Mouse (Mus musculus) embryonic facial prominence, embryonic 11.5 days (tissue): ENCODE results near the gene Pxylp1. TPM values are rescaled to one million over a fixed set of nuclear protein-coding genes. Genes with fewer than 3 reads are reported as not detected.

ENCODE experiments used
- ATAC-seq: fragments of 200-750 bp; cut with Nextera tagmentation; replicated peaks from 2 replicates; pipeline ENCODE4 v1.8.0; 2017; ENCODE audit warnings: low read depth; ENCODE audit not compliant: insufficient number of reproducible peaks, low FRiP score, low TSS enrichment
- DNase-seq: peaks from one replicate; pipeline ENCODE4 v3.0.0-alpha.2; 2015; ENCODE audit warnings: low spot score
- H3K27ac ChIP-seq: fragments of 300-500 bp; sonication (generic); replicated peaks from 2 replicates; pipeline ENCODE4 v1.5.1; 2014; ENCODE audit warnings: mild to moderate bottlenecking, low read depth, low read length, control low read depth
- H3K27me3 ChIP-seq: fragments of 300-500 bp; sonication (generic); 2 replicates; pipeline ENCODE4 v1.6.1; 2014; ENCODE audit warnings: mild to moderate bottlenecking, low read length, moderate library complexity, mixed read lengths; ENCODE audit not compliant: control insufficient read depth, insufficient read depth
- H3K36me3 ChIP-seq: fragments of 300-500 bp; sonication (generic); replicated peaks from 2 replicates; pipeline ENCODE4 v1.6.1; 2014; ENCODE audit warnings: low read depth, mild to moderate bottlenecking, low read length, moderate library complexity, mixed read lengths; ENCODE audit not compliant: control insufficient read depth, insufficient read depth
- H3K4me1 ChIP-seq: fragments of 300-500 bp; sonication (generic); 2 replicates; pipeline ENCODE4 v1.6.1; 2014; ENCODE audit warnings: low read length, mixed read lengths; ENCODE audit not compliant: control insufficient read depth, insufficient read depth
- H3K4me2 ChIP-seq: fragments of 300-500 bp; sonication (generic); 2 replicates; pipeline ENCODE4 v1.6.1; 2014; ENCODE audit warnings: low read depth, mild to moderate bottlenecking, control low read depth, low read length, moderate library complexity
- H3K4me3 ChIP-seq: fragments of 300-500 bp; sonication (generic); 2 replicates; pipeline ENCODE4 v1.5.1; 2014; ENCODE audit warnings: low read depth, low read length, control low read depth
- H3K9ac ChIP-seq: fragments of 300-500 bp; sonication (generic); replicated peaks from 2 replicates; pipeline ENCODE4 v1.6.1; 2014; ENCODE audit warnings: mild to moderate bottlenecking, control low read depth, low read length
- H3K9me3 ChIP-seq: fragments of 300-500 bp; sonication (generic); replicated peaks from 2 replicates; pipeline ENCODE4 v1.6.1; 2016; ENCODE audit warnings: mild to moderate bottlenecking, low read length, inconsistent platforms, mixed read lengths; ENCODE audit not compliant: control insufficient read depth
- whole genome bisulfite sequencing: fragments of 180-500 bp; shearing (Covaris S2); extraction: QIAGEN DNeasy Blood & Tissue Kit; methylation state at CpG from one replicate; pipeline ENCODE4 v1.1.7; 2014; 5-methylcytosine and 5-hydroxymethylcytosine counted together
- polyA plus RNA-seq: library from polyadenylated mRNA; unstranded; fragments of >200 nt; fragmentation: Nextera tagmentation; extraction: Ambion mirVana; gene quantifications from 2 replicates; pipeline ENCODE4 v1.2.1, GENCODE M21; 2014

Gene Pxylp1
- polyA plus RNA-seq, 1 experiment from 2014 or later, result 22.7 TPM

GRCm38 (mm10) chr9:96835374-96835921 lies 57.0 kb downstream of the Pxylp1 start:
- Histone ChIP-seq H3K27me3 (no peaks in the 10 kb centered on the region), H3K36me3 (no peaks in the 10 kb centered on the region), H3K27ac (no peak overlapping the region), H3K9me3 (no peaks in the 10 kb centered on the region), H3K4me3 (no peak overlapping the region), H3K4me2 (no peak overlapping the region), H3K4me1 (peaks cover 5% of the 10 kb centered on the region; the same call in 1 of the 2 replicates), H3K9ac (no peak overlapping the region)
- WGBS, result 89% methylated on average over 6 of the region's 6 CpGs
- DNase-seq (no peak), ATAC-seq (no peak)

- Histone ChIP-seq H3K27ac (no peak overlapping the region), H3K9me3 (no peaks in the 10 kb centered on the region), H3K27me3 (no peaks in the 10 kb centered on the region), H3K4me1 (peaks cover 5% of the 10 kb centered on the region; the same call in 1 of the 2 replicates), H3K36me3 (no peaks in the 10 kb centered on the region), H3K4me3 (no peak overlapping the region), H3K9ac (no peak overlapping the region), H3K4me2 (no peak overlapping the region)
- WGBS, result 45% methylated on average over 5 of the region's 5 CpGs
- ATAC-seq, result no peak
- DNase-seq, result no peak
These were observed 58.9 kb downstream of the Pxylp1 start for GRCm38 (mm10) chr9:96833606-96834005.

- no peak for ATAC-seq
- 67% methylated on average over 4 of the region's 4 CpGs for WGBS
- no peak overlapping the region for H3K9ac ChIP-seq
These were observed 60.0 kb downstream of the Pxylp1 start for GRCm38 (mm10) chr9:96832516-96832915.

GRCm38 (mm10) chr9:96830856-96831359 lies 61.6 kb downstream of the Pxylp1 start:
- DNase-seq (no peak), ATAC-seq (no peak)
- no peak overlapping the region for H3K4me3 ChIP-seq
- H3K27me3 ChIP-seq, result no peaks in the 10 kb centered on the region
- peaks cover 4% of the 10 kb centered on the region for H3K4me1 ChIP-seq
- 74% methylated on average over 17 of the region's 17 CpGs for WGBS
- H3K4me2 ChIP-seq, result no peak overlapping the region
- no peak overlapping the region for H3K9ac ChIP-seq
- H3K9me3 ChIP-seq, result no peaks in the 10 kb centered on the region
- no peak overlapping the region for H3K27ac ChIP-seq
- H3K36me3 ChIP-seq, result no peaks in the 10 kb centered on the region

More at GRCm38 (mm10) chr9:96832516-96832915, 60.0 kb downstream of the Pxylp1 start:
- no peak overlapping the region for H3K4me3 ChIP-seq
- H3K9me3 ChIP-seq, result no peaks in the 10 kb centered on the region
- H3K4me1 ChIP-seq, result peaks cover 1% of the 10 kb centered on the region; the same call in 1 of the 2 replicates
- no peak overlapping the region for H3K4me2 ChIP-seq
- H3K27ac ChIP-seq, result no peak overlapping the region
- H3K36me3 ChIP-seq, result no peaks in the 10 kb centered on the region
- no peak for DNase-seq
- H3K27me3 ChIP-seq, result no peaks in the 10 kb centered on the region

- H3K4me3 ChIP-seq, result no peak overlapping the region
- peaks cover 5% of the 10 kb centered on the region; the same call in 1 of the 2 replicates for H3K36me3 ChIP-seq
- H3K9me3 ChIP-seq, result no peaks in the 10 kb centered on the region
- no peak overlapping the region for H3K9ac ChIP-seq
- no peaks in the 10 kb centered on the region for H3K27me3 ChIP-seq
- WGBS, result 86% methylated on average over 2 of the region's 3 CpGs
- peaks cover 4% of the 10 kb centered on the region for H3K4me1 ChIP-seq
- ATAC-seq (no peak), DNase-seq (no peak)
- H3K27ac ChIP-seq, result no peak overlapping the region
- H3K4me2 ChIP-seq, result no peak overlapping the region
These were observed 62.8 kb downstream of the Pxylp1 start for GRCm38 (mm10) chr9:96829682-96830081.

- Histone ChIP-seq H3K36me3 (peaks cover 5% of the 10 kb centered on the region; the same call in 1 of the 2 replicates), H3K4me1 (peaks cover 4% of the 10 kb centered on the region), H3K9ac (no peak overlapping the region), H3K27me3 (no peaks in the 10 kb centered on the region), H3K4me2 (no peak overlapping the region), H3K27ac (no peak overlapping the region), H3K9me3 (no peaks in the 10 kb centered on the region), H3K4me3 (no peak overlapping the region)
- 55% methylated on average over 2 of the region's 2 CpGs for WGBS
- DNase-seq (no peak), ATAC-seq (no peak)
These were observed 64.4 kb downstream of the Pxylp1 start for GRCm38 (mm10) chr9:96828071-96828470.

- 42% methylated on average over 12 of the region's 12 CpGs for WGBS
- Histone ChIP-seq H3K9ac (no peak overlapping the region), H3K27me3 (no peaks in the 10 kb centered on the region), H3K4me2 (no peak overlapping the region), H3K27ac (no peak overlapping the region), H3K9me3 (no peaks in the 10 kb centered on the region), H3K4me1 (peaks cover 4% of the 10 kb centered on the region; the same call in 1 of the 2 replicates), H3K4me3 (no peak overlapping the region), H3K36me3 (peaks cover 5% of the 10 kb centered on the region; the same call in 1 of the 2 replicates)
- peak; percentile 18; the same call in 1 of the 2 replicates for ATAC-seq
- DNase-seq, result peak; percentile 53
These were observed 65.3 kb downstream of the Pxylp1 start for GRCm38 (mm10) chr9:96827002-96827785.

- Histone ChIP-seq H3K9ac (no peak overlapping the region), H3K4me1 (peaks cover 4% of the 10 kb centered on the region; the same call in 1 of the 2 replicates), H3K36me3 (peaks cover 5% of the 10 kb centered on the region; the same call in 1 of the 2 replicates), H3K9me3 (no peaks in the 10 kb centered on the region), H3K4me3 (no peak overlapping the region), H3K4me2 (no peak overlapping the region), H3K27ac (no peak overlapping the region), H3K27me3 (no peaks in the 10 kb centered on the region)
- DNase-seq, result no peak
- ATAC-seq, result no peak
- 95% methylated on average over 18 of the region's 18 CpGs for WGBS
These were observed 67.6 kb downstream of the Pxylp1 start for GRCm38 (mm10) chr9:96824857-96825256.
